Mouse (Mus musculus): Measurements from ENCODE around the gene Ch25h. TPM values are rescaled to one million over a fixed set of nuclear protein-coding genes. Genes with fewer than 3 reads are reported as not detected.

Ch25h gene
- polyA plus RNA-seq, 1 experiment from 2014 or later, result 0.56 TPM

DNA sequence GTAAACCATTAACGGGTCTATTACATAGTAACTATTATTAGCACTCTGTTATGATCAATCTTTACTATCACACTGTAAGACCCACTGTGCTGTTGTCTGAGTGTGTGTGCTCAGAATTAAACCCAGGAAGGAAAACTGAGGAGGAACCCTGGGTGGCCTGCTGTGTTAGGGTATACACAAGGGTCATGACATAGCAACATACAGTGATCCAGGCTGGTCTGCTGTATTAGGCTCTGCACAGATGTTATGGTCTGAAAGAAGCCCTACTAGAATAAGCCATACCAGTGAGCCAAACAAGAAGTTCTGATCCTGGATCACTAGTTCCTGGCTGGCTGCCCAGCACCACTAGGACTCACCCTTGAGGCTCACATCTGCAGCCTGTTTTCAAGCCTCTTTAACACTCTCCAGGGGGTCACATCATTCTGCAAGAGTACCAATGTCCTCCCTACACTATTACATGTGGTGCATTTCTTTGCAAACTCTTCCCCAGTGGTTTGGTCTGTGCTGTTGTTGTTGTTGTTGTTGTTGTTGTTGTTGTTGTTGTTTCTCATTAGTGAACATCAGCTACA, 13.4 kb downstream of the Ch25h start:
- H3K27ac ChIP-seq (replicated peaks), result no peak overlapping the region
- ATAC-seq (ENCODE audit: low FRiP score, low read depth), result no peak
- no peak overlapping the region for H3K4me2 ChIP-seq
- no peaks in the 10 kb centered on the region for H3K36me3 ChIP-seq
- no peaks in the 10 kb centered on the region for H3K4me1 ChIP-seq (replicated peaks)
- no peak overlapping the region for H3K9ac ChIP-seq
- WGBS, result 82% methylated on average over 1 of the region's 1 CpGs
- H3K9me3 ChIP-seq, result no peaks in the 10 kb centered on the region
- no peak overlapping the region for H3K4me3 ChIP-seq
- H3K27me3 ChIP-seq, result no peaks in the 10 kb centered on the region

DNA sequence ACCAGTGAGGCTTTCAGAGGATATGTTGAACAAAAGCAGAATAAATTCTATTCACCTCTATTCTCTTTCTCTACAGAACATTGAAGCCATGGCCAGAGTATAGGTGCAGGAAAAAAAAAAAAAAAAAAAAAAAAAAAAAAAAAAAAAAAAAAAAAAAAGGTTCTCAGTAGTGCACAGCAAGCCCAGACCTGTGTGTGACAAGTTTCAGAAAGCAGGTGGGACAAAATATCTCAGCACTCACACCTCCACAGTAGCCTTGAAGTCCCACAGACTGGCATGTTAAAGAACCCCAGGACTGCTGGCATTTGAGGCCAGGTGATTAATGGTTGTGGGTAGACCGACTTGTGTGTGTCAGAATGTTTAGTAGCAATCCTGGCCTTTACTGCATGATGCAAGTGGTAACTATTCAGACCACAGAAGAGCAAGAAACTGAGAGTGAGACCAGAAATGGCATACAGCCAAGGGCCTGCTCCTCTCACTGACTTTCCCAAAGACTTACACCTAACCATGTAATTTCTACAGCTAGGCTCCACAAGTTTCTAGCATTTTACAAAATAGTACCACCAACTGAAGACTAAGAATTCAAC, 24.1 kb downstream of the Ch25h start:
- WGBS, result 65% methylated on average over 1 of the region's 1 CpGs
- Histone ChIP-seq H3K27me3 (no peaks in the 10 kb centered on the region), H3K4me2 (no peak overlapping the region), H3K4me3 (no peak overlapping the region), H3K9me3 (no peaks in the 10 kb centered on the region), H3K4me1 (replicated peaks) (no peaks in the 10 kb centered on the region), H3K27ac (replicated peaks) (no peak overlapping the region), H3K9ac (no peak overlapping the region), H3K36me3 (no peaks in the 10 kb centered on the region)
- ATAC-seq (ENCODE audit: low FRiP score, low read depth), result no peak

DNA sequence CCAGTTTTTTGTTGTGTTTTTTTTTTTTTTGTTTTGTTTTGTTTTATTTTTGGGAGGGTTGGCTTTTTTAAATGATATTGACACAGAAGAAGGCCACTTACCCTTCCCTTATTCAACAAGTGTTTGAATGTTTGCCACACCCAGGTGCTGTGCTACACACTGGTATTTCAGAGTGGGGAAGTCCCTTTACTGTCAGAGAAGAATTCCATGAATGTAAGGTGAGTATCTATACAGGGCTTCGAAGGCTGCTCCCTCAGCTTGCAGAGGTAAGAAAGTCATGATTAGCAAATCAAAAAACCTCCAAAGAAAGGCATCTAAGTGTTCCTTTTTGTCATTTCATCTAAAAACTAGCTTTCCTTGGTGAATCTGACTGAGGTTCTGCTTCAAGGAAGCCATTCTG, 26.1 kb downstream of the Ch25h start:
- Histone ChIP-seq H3K4me2 (no peak overlapping the region), H3K36me3 (no peaks in the 10 kb centered on the region), H3K4me3 (no peak overlapping the region), H3K27me3 (no peaks in the 10 kb centered on the region), H3K9me3 (no peaks in the 10 kb centered on the region), H3K9ac (no peak overlapping the region), H3K27ac (replicated peaks) (no peak overlapping the region), H3K4me1 (replicated peaks) (no peaks in the 10 kb centered on the region)
- no peak for ATAC-seq (ENCODE audit: low FRiP score, low read depth)
- 96% methylated on average over 1 of the region's 1 CpGs for WGBS

DNA sequence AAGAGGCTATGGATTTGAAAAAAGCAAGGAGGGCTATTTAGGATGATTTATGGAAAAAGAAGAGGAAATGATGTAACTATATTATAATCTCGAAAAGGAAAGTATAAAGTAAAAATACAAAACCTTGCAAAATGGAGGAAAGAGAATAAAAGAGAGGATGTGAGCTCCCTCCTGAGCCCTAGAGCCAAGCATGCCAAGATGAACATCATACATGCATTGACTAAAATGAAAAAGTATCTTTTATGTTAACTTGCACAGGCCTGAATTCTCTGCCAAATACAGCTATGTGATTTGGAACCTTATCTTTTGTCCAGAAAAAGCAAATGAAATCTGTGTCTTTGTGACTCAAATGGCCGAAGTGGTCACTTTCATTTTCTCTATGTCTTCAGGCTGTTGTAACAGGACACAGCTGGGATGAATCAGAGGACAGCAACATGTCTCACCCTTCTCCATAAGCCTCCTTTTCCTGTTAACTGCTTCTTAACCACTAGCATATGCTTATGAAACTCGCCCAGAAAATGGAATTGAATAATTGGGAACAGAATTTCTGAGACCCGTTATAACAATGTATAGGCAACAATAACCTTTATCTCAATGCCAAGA, 29.5 kb downstream of the Ch25h start:
- H3K36me3 ChIP-seq, result no peaks in the 10 kb centered on the region
- ATAC-seq (ENCODE audit: low FRiP score, low read depth), result no peak

DNA sequence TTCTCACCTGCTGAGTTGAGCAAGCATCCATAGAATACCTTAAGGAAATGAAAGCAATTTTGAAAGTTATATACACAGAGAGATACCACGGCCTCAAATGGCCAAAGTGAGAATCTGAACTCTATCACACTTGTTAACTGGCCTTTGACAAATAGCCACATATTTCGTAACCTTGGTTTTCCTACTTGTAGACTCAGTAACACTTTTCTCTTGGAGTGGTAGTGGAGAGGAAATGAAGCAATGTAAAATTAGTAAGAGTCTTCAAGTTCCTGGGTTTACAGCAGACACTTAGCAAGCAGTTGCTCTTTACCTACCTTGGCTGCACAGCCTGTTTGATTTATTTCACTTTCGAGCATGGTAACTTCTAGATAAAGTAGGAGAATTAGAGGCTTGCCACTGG, 30.2 kb downstream of the Ch25h start:
- H3K4me1 ChIP-seq (replicated peaks), result no peaks in the 10 kb centered on the region
- WGBS, result 93% methylated on average over 3 of the region's 3 CpGs
- H3K4me3 ChIP-seq, result no peak overlapping the region

More for the DNA sequence above, 29.5 kb downstream of the Ch25h start:
- H3K9ac ChIP-seq, result no peak overlapping the region
- H3K4me2 ChIP-seq, result no peak overlapping the region
- no peak overlapping the region for H3K4me3 ChIP-seq
- 78% methylated on average over 4 of the region's 4 CpGs for WGBS
- no peak overlapping the region for H3K27ac ChIP-seq (replicated peaks)
- no peaks in the 10 kb centered on the region for H3K9me3 ChIP-seq
- H3K4me1 ChIP-seq (replicated peaks), result no peaks in the 10 kb centered on the region
- H3K27me3 ChIP-seq, result no peaks in the 10 kb centered on the region

GRCm38 (mm10) chr19:34441979-34442378, 33.0 kb downstream of the Ch25h start:
- Histone ChIP-seq H3K9me3 (no peaks in the 10 kb centered on the region), H3K4me3 (no peak overlapping the region), H3K36me3 (no peaks in the 10 kb centered on the region), H3K27me3 (no peaks in the 10 kb centered on the region), H3K27ac (replicated peaks) (no peak overlapping the region), H3K4me1 (replicated peaks) (no peaks in the 10 kb centered on the region), H3K4me2 (no peak overlapping the region), H3K9ac (no peak overlapping the region)
- ATAC-seq (ENCODE audit: low FRiP score, low read depth), result no peak
- WGBS, result 77% methylated on average over 2 of the region's 2 CpGs

More for the DNA sequence above, 30.2 kb downstream of the Ch25h start:
- Histone ChIP-seq H3K4me2 (no peak overlapping the region), H3K9ac (no peak overlapping the region), H3K9me3 (no peaks in the 10 kb centered on the region), H3K27ac (replicated peaks) (no peak overlapping the region), H3K27me3 (no peaks in the 10 kb centered on the region), H3K36me3 (no peaks in the 10 kb centered on the region)
- no peak for ATAC-seq (ENCODE audit: low FRiP score, low read depth)

GRCm38 (mm10) chr19:34435197-34435611, 39.8 kb downstream of the Ch25h start:
- Histone ChIP-seq H3K27ac (replicated peaks) (no peak overlapping the region), H3K9ac (no peak overlapping the region), H3K36me3 (no peaks in the 10 kb centered on the region), H3K9me3 (no peaks in the 10 kb centered on the region), H3K4me2 (no peak overlapping the region), H3K4me3 (no peak overlapping the region), H3K27me3 (no peaks in the 10 kb centered on the region), H3K4me1 (replicated peaks) (no peaks in the 10 kb centered on the region)
- 56% methylated on average over 5 of the region's 5 CpGs for WGBS
- no peak for ATAC-seq (ENCODE audit: low FRiP score, low read depth)

DNA sequence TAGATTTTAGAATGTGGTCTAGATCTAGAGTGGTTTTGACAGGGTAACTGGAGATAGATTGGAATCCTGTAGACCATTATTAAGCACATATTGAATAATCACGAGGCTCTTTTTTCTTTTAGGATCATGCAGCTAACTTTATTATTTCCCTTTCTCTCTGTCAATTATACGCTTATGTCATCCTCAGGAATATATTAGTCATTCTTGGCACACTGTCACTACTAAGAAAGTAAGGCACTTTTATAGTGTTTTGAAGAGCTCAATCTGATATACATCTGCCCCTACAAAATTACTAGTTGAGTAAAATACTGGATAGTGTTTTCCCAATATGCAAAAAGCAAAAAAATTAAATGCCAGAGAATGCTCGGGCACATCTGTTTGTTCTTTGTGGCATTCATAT, 43.6 kb downstream of the Ch25h start:
- Histone ChIP-seq H3K27me3 (no peaks in the 10 kb centered on the region), H3K9me3 (no peaks in the 10 kb centered on the region), H3K4me3 (no peak overlapping the region), H3K9ac (no peak overlapping the region), H3K27ac (replicated peaks) (no peak overlapping the region), H3K4me2 (no peak overlapping the region), H3K36me3 (no peaks in the 10 kb centered on the region), H3K4me1 (replicated peaks) (no peaks in the 10 kb centered on the region)
- ATAC-seq (ENCODE audit: low FRiP score, low read depth), result no peak
- 84% methylated on average over 3 of the region's 3 CpGs for WGBS

DNA sequence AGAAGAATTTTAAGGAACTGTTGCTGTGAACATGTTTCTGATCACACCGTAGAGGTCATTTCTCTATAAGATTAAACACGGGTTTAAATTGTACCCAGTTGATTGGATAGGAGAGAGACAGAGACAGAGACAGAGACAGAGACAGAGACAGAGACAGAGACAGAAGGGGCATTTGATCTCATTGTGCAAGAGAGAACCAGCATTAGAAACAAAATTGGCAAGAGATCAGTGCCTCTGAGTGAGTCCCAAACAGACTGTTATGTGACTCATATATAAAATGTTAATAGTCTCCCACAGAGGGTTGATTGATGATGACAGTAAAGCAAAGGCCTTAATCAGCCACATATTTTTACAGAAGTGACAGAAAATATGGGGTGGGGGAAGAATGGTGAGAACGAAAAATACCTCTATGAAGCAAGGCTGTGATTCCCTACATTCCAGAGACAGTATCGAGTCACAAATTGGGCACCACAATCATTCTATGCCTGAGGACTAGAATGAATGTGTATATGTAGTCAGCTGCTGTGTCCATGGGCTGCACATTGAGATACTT, 51.1 kb downstream of the Ch25h start:
- Histone ChIP-seq H3K4me2 (no peak overlapping the region), H3K36me3 (no peaks in the 10 kb centered on the region), H3K4me3 (no peak overlapping the region), H3K27me3 (no peaks in the 10 kb centered on the region), H3K9ac (no peak overlapping the region), H3K4me1 (replicated peaks) (no peaks in the 10 kb centered on the region), H3K27ac (replicated peaks) (no peak overlapping the region), H3K9me3 (no peaks in the 10 kb centered on the region)
- WGBS, result 90% methylated on average over 4 of the region's 4 CpGs
- no peak for ATAC-seq (ENCODE audit: low FRiP score, low read depth)

Other genes starting within 250 kb of the Ch25h start
- gene Acta2, start 219.6 kb downstream of the Ch25h start, polyA plus RNA-seq (2015; fragmentation: Nextera tagmentation; extraction: Ambion mirVana), result 18.3 and 19.2 TPM in 2 replicates
- 1.3 and 1.6 TPM in 2 replicates for gene Fas, start 184.5 kb downstream of the Ch25h start, polyA plus RNA-seq (2015; fragmentation: Nextera tagmentation; extraction: Ambion mirVana)
- 22.1 and 22.9 TPM in 2 replicates for gene Lipa, start 52.3 kb upstream of the Ch25h start, polyA plus RNA-seq (2015; fragmentation: Nextera tagmentation; extraction: Ambion mirVana)
- gene Ifit2, start 75.5 kb upstream of the Ch25h start, polyA plus RNA-seq (2015; fragmentation: Nextera tagmentation; extraction: Ambion mirVana), result 5.8 and 6.7 TPM in 2 replicates
- gene Ifit3, start 108.4 kb upstream of the Ch25h start, polyA plus RNA-seq (2015; fragmentation: Nextera tagmentation; extraction: Ambion mirVana), result 1.1 and 3.2 TPM in 2 replicates
- 1.1 and 1.4 TPM in 2 replicates for gene Ifit1bl1, start 126.8 kb upstream of the Ch25h start, polyA plus RNA-seq (2015; fragmentation: Nextera tagmentation; extraction: Ambion mirVana)
- 0.34 and 1.1 TPM in 2 replicates for gene Ifit3b, start 132.8 kb upstream of the Ch25h start, polyA plus RNA-seq (2015; fragmentation: Nextera tagmentation; extraction: Ambion mirVana)
- gene Ifit1bl2, start 165.6 kb upstream of the Ch25h start, polyA plus RNA-seq (2015; fragmentation: Nextera tagmentation; extraction: Ambion mirVana), result 0.34 and 0.38 TPM in 2 replicates
- gene Ifit1, start 165.7 kb upstream of the Ch25h start, polyA plus RNA-seq (2015; fragmentation: Nextera tagmentation; extraction: Ambion mirVana), result 0.31 and 0.93 TPM in 2 replicates

All from hindbrain, embryonic 15.5 days (tissue).